Mouse (Mus musculus) neural tube, embryonic 14.5 days (tissue): Measurements from ENCODE around the gene A630001G21Rik. TPM values are rescaled to one million over a fixed set of nuclear protein-coding genes. Genes with fewer than 3 reads are reported as not detected.

ENCODE experiments used
- ATAC-seq: fragments of 200-750 bp; cut with Nextera tagmentation; 2 replicates; pipeline ENCODE4 v1.8.0; 2017; ENCODE audit warnings: low read depth, mild to moderate bottlenecking, moderate TSS enrichment, moderate library complexity
- H3K27ac ChIP-seq: fragments of 300-500 bp; sonication (generic); 2 replicates; pipeline ENCODE4 v1.5.1; 2014; ENCODE audit warnings: low read depth, mild to moderate bottlenecking, control low read depth, low read length, moderate library complexity, mixed read lengths
- H3K27me3 ChIP-seq: fragments of 300-500 bp; sonication (generic); 2 replicates; pipeline ENCODE4 v1.6.1; 2014; ENCODE audit warnings: low read length; ENCODE audit not compliant: control insufficient read depth, insufficient read depth
- H3K36me3 ChIP-seq: fragments of 300-500 bp; sonication (generic); 2 replicates; pipeline ENCODE4 v1.6.1; 2014; ENCODE audit warnings: low read length, mixed read lengths; ENCODE audit not compliant: control insufficient read depth, insufficient read depth
- H3K4me1 ChIP-seq: fragments of 300-500 bp; sonication (generic); 2 replicates; pipeline ENCODE4 v1.6.1; 2014; ENCODE audit warnings: low read length; ENCODE audit not compliant: control insufficient read depth, insufficient read depth
- H3K4me2 ChIP-seq: fragments of 300-500 bp; sonication (generic); 2 replicates; pipeline ENCODE4 v1.6.1; 2014; ENCODE audit warnings: mild to moderate bottlenecking, low read depth, low read length, control low read depth
- H3K4me3 ChIP-seq: fragments of 300-500 bp; sonication (generic); 2 replicates; pipeline ENCODE4 v1.5.1; 2014; ENCODE audit warnings: low read depth, low read length, control low read depth, mixed read lengths
- H3K9ac ChIP-seq: fragments of 300-500 bp; sonication (generic); replicated peaks from 2 replicates; pipeline ENCODE4 v1.6.1; 2014; ENCODE audit warnings: low read depth, mild to moderate bottlenecking, control low read depth, low read length, mixed read lengths
- H3K9me3 ChIP-seq: fragments of 300-500 bp; sonication (generic); 2 replicates; pipeline ENCODE4 v1.6.1; 2016; ENCODE audit warnings: low read length; ENCODE audit not compliant: control insufficient read depth
- WGBS: fragments of 180-500 bp; shearing (Covaris S2); extraction: QIAGEN DNeasy Blood & Tissue Kit; methylation state at CpG from one replicate; pipeline ENCODE4 v1.1.7; 2014; 5-methylcytosine and 5-hydroxymethylcytosine counted together
- polyA plus RNA-seq: library from polyadenylated mRNA; unstranded; fragments of >200 nt; fragmentation: Nextera tagmentation; extraction: Ambion mirVana; gene quantifications from 2 replicates; pipeline ENCODE4 v1.2.1, GENCODE M21; 2014

A630001G21Rik gene
- polyA plus RNA-seq, 1 experiment from 2014 or later: 0.20 TPM

- H3K9ac ChIP-seq: no peak overlapping the region
- H3K27me3 ChIP-seq: no peaks in the 10 kb centered on the region
- H3K4me1 ChIP-seq: no peaks in the 10 kb centered on the region
- no peaks in the 10 kb centered on the region for H3K36me3 ChIP-seq
- WGBS: 90% methylated on average over 5 of the region's 5 CpGs
- H3K27ac ChIP-seq: no peak overlapping the region
- no peak for ATAC-seq
- H3K4me2 ChIP-seq: no peak overlapping the region
- no peak overlapping the region for H3K4me3 ChIP-seq
- no peaks in the 10 kb centered on the region for H3K9me3 ChIP-seq
Measured at GRCm38 (mm10) chr1:85746511-85746910, 31.9 kb downstream of the A630001G21Rik start.

DNA sequence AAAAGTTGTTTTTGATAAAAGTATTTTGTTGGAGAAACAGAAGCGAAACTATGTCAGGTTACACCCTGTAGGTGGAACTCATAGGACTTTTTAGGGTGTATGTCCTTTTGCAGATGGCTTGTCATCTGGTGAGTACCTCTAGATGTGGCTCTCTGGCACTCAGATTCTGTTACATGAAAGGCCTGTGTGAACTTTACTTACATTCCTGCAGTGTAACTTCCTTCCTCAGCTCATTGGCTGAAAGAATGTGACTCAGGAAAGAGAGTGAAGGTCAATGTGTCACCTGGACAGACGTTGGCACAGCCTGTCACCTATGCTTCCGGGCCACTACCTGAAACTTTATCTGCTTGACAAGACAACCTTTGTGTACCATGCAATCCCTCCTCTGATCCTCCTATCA lies 33.9 kb downstream of the A630001G21Rik start:
- Histone ChIP-seq H3K9me3 (no peaks in the 10 kb centered on the region), H3K36me3 (no peaks in the 10 kb centered on the region), H3K4me3 (no peak overlapping the region), H3K4me1 (no peaks in the 10 kb centered on the region), H3K27ac (no peak overlapping the region), H3K4me2 (no peak overlapping the region), H3K27me3 (no peaks in the 10 kb centered on the region), H3K9ac (no peak overlapping the region)
- ATAC-seq: no peak
- WGBS: 93% methylated on average over 3 of the region's 3 CpGs

DNA sequence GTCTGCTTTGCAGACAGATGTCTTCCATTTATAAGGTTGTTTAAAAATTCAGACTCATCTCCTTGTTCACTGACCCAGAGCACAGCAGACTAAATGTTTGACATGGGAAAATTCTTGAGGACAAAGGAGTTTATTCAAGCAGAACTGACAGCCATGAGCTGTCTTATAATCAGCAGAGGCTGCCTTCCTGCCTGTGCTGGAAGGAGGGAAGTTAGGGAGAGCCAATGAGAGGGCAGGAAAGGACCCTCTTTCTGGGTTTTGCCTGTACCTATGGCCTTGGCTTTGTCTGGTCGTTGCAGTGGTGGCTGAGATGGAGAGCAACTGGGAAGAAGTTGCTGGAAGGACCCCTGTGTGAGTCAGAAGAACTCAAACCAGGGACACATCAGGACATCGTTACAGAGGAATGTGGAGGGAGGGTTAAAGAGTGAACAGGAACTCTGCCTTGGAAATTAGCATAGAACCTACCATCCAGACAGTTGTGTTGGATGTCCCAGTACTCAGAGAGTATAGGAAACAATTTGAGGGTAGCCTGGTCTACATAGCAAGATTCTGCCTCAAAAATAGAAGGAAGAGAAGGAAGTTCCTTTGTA lies 35.4 kb downstream of the A630001G21Rik start:
- ATAC-seq: peak; percentile 56; the same call in 1 of the 2 replicates
- Histone ChIP-seq H3K36me3 (no peaks in the 10 kb centered on the region), H3K4me3 (no peak overlapping the region), H3K27ac (no peak overlapping the region), H3K4me1 (no peaks in the 10 kb centered on the region), H3K27me3 (no peaks in the 10 kb centered on the region), H3K9me3 (no peaks in the 10 kb centered on the region), H3K4me2 (no peak overlapping the region), H3K9ac (no peak overlapping the region)
- 10% methylated on average over 2 of the region's 2 CpGs for whole genome bisulfite sequencing

- no peak for ATAC-seq
Measured at GRCm38 (mm10) chr1:85742333-85742732, 36.1 kb downstream of the A630001G21Rik start.

GRCm38 (mm10) chr1:85740923-85741322 lies 37.5 kb downstream of the A630001G21Rik start:
- Histone ChIP-seq H3K27me3 (no peaks in the 10 kb centered on the region), H3K4me2 (no peak overlapping the region), H3K36me3 (no peaks in the 10 kb centered on the region), H3K9me3 (no peaks in the 10 kb centered on the region), H3K27ac (no peak overlapping the region), H3K4me1 (no peaks in the 10 kb centered on the region), H3K9ac (no peak overlapping the region), H3K4me3 (no peak overlapping the region)
- WGBS: 88% methylated on average over 6 of the region's 6 CpGs
- no peak for ATAC-seq

More at GRCm38 (mm10) chr1:85742333-85742732, 36.1 kb downstream of the A630001G21Rik start:
- H3K4me1 ChIP-seq: no peaks in the 10 kb centered on the region
- no peaks in the 10 kb centered on the region for H3K9me3 ChIP-seq
- no peaks in the 10 kb centered on the region for H3K36me3 ChIP-seq
- no peak overlapping the region for H3K4me3 ChIP-seq
- 46% methylated on average over 5 of the region's 5 CpGs for WGBS
- no peak overlapping the region for H3K9ac ChIP-seq
- H3K27me3 ChIP-seq: no peaks in the 10 kb centered on the region
- H3K27ac ChIP-seq: no peak overlapping the region
- H3K4me2 ChIP-seq: no peak overlapping the region

- no peak overlapping the region for H3K9ac ChIP-seq
- H3K27ac ChIP-seq: no peak overlapping the region
- no peak for ATAC-seq
- no peaks in the 10 kb centered on the region for H3K4me1 ChIP-seq
- H3K4me3 ChIP-seq: no peak overlapping the region
- no peaks in the 10 kb centered on the region for H3K9me3 ChIP-seq
- H3K4me2 ChIP-seq: no peak overlapping the region
- no peaks in the 10 kb centered on the region for H3K27me3 ChIP-seq
- no peaks in the 10 kb centered on the region for H3K36me3 ChIP-seq
Measured at GRCm38 (mm10) chr1:85739819-85740218, 38.6 kb downstream of the A630001G21Rik start.

DNA sequence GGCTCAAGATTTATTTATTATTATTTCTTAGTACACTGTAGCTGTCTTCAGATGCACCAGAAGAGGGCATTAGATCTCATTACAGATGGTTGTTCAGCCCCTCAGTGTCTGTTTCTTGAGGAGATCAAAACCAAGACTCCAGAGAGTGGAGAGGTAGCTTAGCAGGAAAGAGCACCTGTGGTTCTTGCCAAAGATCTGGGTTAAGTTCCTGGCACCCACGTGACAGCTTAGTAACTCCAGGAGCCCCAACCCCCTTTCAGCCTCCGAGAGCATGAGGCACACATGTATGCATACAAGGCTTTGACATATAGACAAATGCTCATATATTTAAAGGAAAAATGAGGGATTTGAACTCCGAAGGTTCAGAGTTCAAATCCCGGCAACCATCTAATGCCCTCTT lies 39.4 kb downstream of the A630001G21Rik start:
- no peaks in the 10 kb centered on the region for H3K27me3 ChIP-seq
- no peaks in the 10 kb centered on the region for H3K4me1 ChIP-seq
- no peak overlapping the region for H3K9ac ChIP-seq
- H3K9me3 ChIP-seq: no peaks in the 10 kb centered on the region
- H3K27ac ChIP-seq: no peak overlapping the region
- no peak overlapping the region for H3K4me3 ChIP-seq
- no peaks in the 10 kb centered on the region for H3K36me3 ChIP-seq
- H3K4me2 ChIP-seq: no peak overlapping the region
- 97% methylated on average over 4 of the region's 4 CpGs for WGBS
- ATAC-seq: no peak

GRCm38 (mm10) chr1:85736355-85737184 lies 41.9 kb downstream of the A630001G21Rik start:
- Histone ChIP-seq H3K4me2 (0 out of 2 replicates have a peak overlapping the region, but pooled peaks have one; percentile 12), H3K9ac (no peak overlapping the region), H3K27ac (no peak overlapping the region), H3K9me3 (no peaks in the 10 kb centered on the region), H3K27me3 (no peaks in the 10 kb centered on the region), H3K36me3 (no peaks in the 10 kb centered on the region), H3K4me3 (no peak overlapping the region), H3K4me1 (no peaks in the 10 kb centered on the region)
- ATAC-seq: peak; percentile 82
- 38% methylated on average over 18 of the region's 18 CpGs for WGBS

DNA sequence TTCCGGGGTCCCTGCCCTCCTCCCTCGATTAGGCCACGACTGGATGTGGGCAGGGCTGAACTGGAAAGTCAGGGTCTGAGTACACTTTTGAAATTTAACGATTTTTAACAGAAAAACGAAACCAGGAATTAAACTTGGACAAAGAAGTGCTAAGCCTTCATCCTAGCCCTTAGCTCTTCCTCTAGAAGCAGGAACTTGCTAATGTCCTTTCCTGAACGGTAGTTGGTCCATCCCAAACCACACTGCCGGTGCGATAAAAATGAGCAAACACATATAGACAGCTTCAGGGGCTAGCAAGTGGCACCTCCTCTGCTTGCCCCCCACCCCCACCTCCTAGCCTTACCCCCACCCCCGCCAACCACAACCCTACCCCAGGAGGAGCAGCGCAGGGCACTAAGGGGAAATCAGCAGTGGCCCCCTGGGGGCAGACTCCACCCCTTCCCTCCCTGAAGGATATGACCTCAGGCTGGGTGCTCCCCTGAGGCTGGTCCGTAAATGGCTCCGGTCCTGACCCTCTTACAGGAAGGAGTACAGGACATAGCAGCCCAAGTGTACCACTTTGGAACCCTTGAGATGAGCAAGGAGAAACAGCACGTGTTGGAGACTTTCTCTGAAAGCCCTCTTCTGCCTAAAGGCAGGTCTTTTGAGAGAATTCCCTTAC lies 42.9 kb downstream of the A630001G21Rik start:
- 77% methylated on average over 13 of the region's 13 CpGs for WGBS
- H3K36me3 ChIP-seq: no peaks in the 10 kb centered on the region
- no peak overlapping the region for H3K4me2 ChIP-seq
- no peaks in the 10 kb centered on the region for H3K27me3 ChIP-seq
- H3K4me1 ChIP-seq: no peaks in the 10 kb centered on the region
- no peak overlapping the region for H3K4me3 ChIP-seq
- H3K9ac ChIP-seq: no peak overlapping the region
- no peaks in the 10 kb centered on the region for H3K9me3 ChIP-seq
- no peak; the same call in 1 of the 2 replicates for ATAC-seq
- H3K27ac ChIP-seq: no peak overlapping the region
